Mouse (Mus musculus) thymus, adult 18-20 months (tissue): Measurements from ENCODE around the gene Mfn1.

Source experiments
- DNase-seq, 2 experiments: peaks; one replicate each; pipeline ENCODE4 v3.0.0; 2022; ENCODE audit warnings: mixed read lengths in 2 of 2

Mfn1 gene

GRCm38 (mm10) chr3:32611606-32612170 is 82.4 kb downstream of the Mfn1 start:
- DNase-seq = no peak

GRCm38 (mm10) chr3:32614786-32615185 is 85.5 kb downstream of the Mfn1 start:
- no peak for DNase-seq

- no peak for DNase-seq
Observed at GRCm38 (mm10) chr3:32615376-32615775, 86.1 kb downstream of the Mfn1 start.

GRCm38 (mm10) chr3:32616006-32616330 is 86.7 kb downstream of the Mfn1 start:
- no peak for DNase-seq

GRCm38 (mm10) chr3:32616331-32617052 is 87.2 kb downstream of the Mfn1 start, which contains the start of gene Gnb4:
Gene Gnb4, minus strand, starts transcription at chr3:32616585.
- DNase-seq = peak; percentile 34

GRCm38 (mm10) chr3:32617053-32617642 is 87.9 kb downstream of the Mfn1 start:
- DNase-seq = no peak

GRCm38 (mm10) chr3:32621658-32622057 is 92.4 kb downstream of the Mfn1 start:
- DNase-seq = no peak

GRCm38 (mm10) chr3:32622106-32622505 is 92.8 kb downstream of the Mfn1 start:
- no peak for DNase-seq

GRCm38 (mm10) chr3:32628141-32628540 is 98.9 kb downstream of the Mfn1 start:
- no peak for DNase-seq
